Mouse (Mus musculus) hindbrain, embryonic 11.5 days (tissue): ENCODE measurements around the gene Inpp4b. TPM values are rescaled to one million over a fixed set of nuclear protein-coding genes. Genes with fewer than 3 reads are reported as not detected.

Experiments
- ATAC-seq: fragments of 200-750 bp; cut with Nextera tagmentation; 2 replicates; pipeline ENCODE4 v1.8.0; 2017; ENCODE audit warnings: mild to moderate bottlenecking, moderate TSS enrichment, moderate library complexity; ENCODE audit not compliant: low FRiP score
- DNase-seq: peaks from one replicate; pipeline ENCODE4 v3.0.0-alpha.2; 2015; ENCODE audit warnings: low spot score
- H3K27ac ChIP-seq: fragments of 300-500 bp; sonication (generic); 2 replicates; pipeline ENCODE4 v1.5.1; 2014; ENCODE audit warnings: mild to moderate bottlenecking, low read depth, low read length
- H3K27me3 ChIP-seq: fragments of 300-500 bp; sonication (generic); 2 replicates; pipeline ENCODE4 v1.6.1; 2014; ENCODE audit warnings: mild to moderate bottlenecking, low read length, moderate library complexity, mixed read lengths; ENCODE audit not compliant: control insufficient read depth, insufficient read depth
- H3K36me3 ChIP-seq: fragments of 300-500 bp; sonication (generic); 2 replicates; pipeline ENCODE4 v1.6.1; 2014; ENCODE audit warnings: mild to moderate bottlenecking, low read length, moderate library complexity, mixed read lengths; ENCODE audit not compliant: control insufficient read depth, insufficient read depth
- H3K4me1 ChIP-seq: fragments of 300-500 bp; sonication (generic); replicated peaks from 2 replicates; pipeline ENCODE4 v1.6.1; 2014; ENCODE audit warnings: low read length, mixed read lengths; ENCODE audit not compliant: control insufficient read depth, insufficient read depth
- H3K4me2 ChIP-seq: fragments of 300-500 bp; sonication (generic); replicated peaks from 2 replicates; pipeline ENCODE4 v1.6.1; 2014; ENCODE audit warnings: mild to moderate bottlenecking, low read depth, low read length
- H3K4me3 ChIP-seq: fragments of 300-500 bp; sonication (generic); 2 replicates; pipeline ENCODE4 v1.5.1; 2014; ENCODE audit warnings: low read depth, low read length
- H3K9ac ChIP-seq: fragments of 300-500 bp; sonication (generic); 2 replicates; pipeline ENCODE4 v1.6.1; 2014; ENCODE audit warnings: low read depth, low read length
- H3K9me3 ChIP-seq: fragments of 300-500 bp; sonication (generic); 2 replicates; pipeline ENCODE4 v1.6.1; 2016; ENCODE audit warnings: low read length; ENCODE audit not compliant: control insufficient read depth
- WGBS: fragments of 180-500 bp; shearing (Covaris S2); extraction: QIAGEN DNeasy Blood & Tissue Kit; methylation state at CpG from one replicate; pipeline ENCODE4 v1.1.7; 2014; 5-methylcytosine and 5-hydroxymethylcytosine counted together
- polyA plus RNA-seq: library from polyadenylated mRNA; unstranded; fragments of >200 nt; fragmentation: Nextera tagmentation; extraction: Ambion mirVana; gene quantifications from 2 replicates; pipeline ENCODE4 v1.2.1, GENCODE M21; 2014

The Inpp4b gene
- polyA plus RNA-seq, 1 experiment from 2014 or later: 7.0 TPM

DNA sequence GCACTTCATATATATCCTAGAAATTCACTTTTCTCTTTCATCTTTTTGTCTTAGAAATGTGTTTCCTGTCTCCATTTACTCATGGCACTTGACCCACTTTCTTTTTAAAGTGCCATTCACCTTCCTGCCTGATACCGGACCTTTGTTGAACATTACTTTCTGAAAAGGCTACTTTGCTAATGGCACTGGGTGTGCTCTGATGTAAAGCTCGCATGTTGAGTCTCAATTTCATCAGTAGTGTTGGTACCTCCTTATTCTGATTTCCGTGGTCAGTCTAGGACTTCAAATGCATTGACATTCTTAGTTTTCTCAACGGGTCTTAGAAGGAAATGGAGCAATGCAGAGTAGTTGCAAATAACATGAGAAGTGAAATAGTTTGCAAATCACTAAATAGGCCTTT is 266.7 kb downstream of the Inpp4b start:
- no peak for ATAC-seq
- Histone ChIP-seq H3K27me3 (no peaks in the 10 kb centered on the region), H3K9ac (no peak overlapping the region), H3K9me3 (no peaks in the 10 kb centered on the region), H3K4me1 (no peaks in the 10 kb centered on the region), H3K4me3 (no peak overlapping the region), H3K4me2 (no peak overlapping the region), H3K27ac (no peak overlapping the region), H3K36me3 (no peaks in the 10 kb centered on the region)
- no peak for DNase-seq
- 85% methylated on average over 4 of the region's 4 CpGs for WGBS

GRCm38 (mm10) chr8:81612611-81613010 is 270.3 kb downstream of the Inpp4b start:
- Histone ChIP-seq H3K9me3 (no peaks in the 10 kb centered on the region), H3K27me3 (no peaks in the 10 kb centered on the region), H3K4me3 (no peak overlapping the region), H3K36me3 (no peaks in the 10 kb centered on the region), H3K4me1 (no peaks in the 10 kb centered on the region), H3K9ac (no peak overlapping the region), H3K4me2 (no peak overlapping the region), H3K27ac (no peak overlapping the region)
- DNase-seq: no peak
- ATAC-seq: no peak
- WGBS: 66% methylated on average over 2 of the region's 2 CpGs

GRCm38 (mm10) chr8:81614135-81614534 is 271.8 kb downstream of the Inpp4b start:
- DNase-seq: no peak
- H3K27me3 ChIP-seq: no peaks in the 10 kb centered on the region
- no peaks in the 10 kb centered on the region for H3K36me3 ChIP-seq
- H3K9ac ChIP-seq: no peak overlapping the region
- no peaks in the 10 kb centered on the region for H3K4me1 ChIP-seq
- H3K4me2 ChIP-seq: no peak overlapping the region
- no peaks in the 10 kb centered on the region for H3K9me3 ChIP-seq
- WGBS: 95% methylated on average over 1 of the region's 1 CpGs
- no peak for ATAC-seq
- H3K4me3 ChIP-seq: no peak overlapping the region
- H3K27ac ChIP-seq: no peak overlapping the region

DNA sequence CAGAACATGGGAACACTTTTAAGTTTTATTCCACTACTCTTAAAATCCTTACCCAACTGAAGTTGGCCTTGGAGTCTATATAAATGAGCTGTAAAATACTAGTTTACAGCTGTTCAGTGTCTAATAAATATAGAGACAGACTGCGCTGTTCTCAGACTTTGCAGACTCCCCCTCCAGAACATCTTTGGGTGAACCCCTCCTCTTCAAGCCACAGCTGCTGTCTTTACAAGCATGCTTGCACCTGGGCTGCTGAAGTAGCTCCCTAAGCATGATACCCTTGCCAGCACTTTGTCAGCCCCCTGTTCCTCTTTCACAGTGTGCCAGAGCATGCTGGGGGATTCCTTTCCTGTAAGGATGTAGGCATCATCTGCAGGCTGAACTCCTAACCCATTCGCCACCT is 272.2 kb downstream of the Inpp4b start:
- Histone ChIP-seq H3K9ac (no peak overlapping the region), H3K27ac (no peak overlapping the region), H3K4me1 (no peaks in the 10 kb centered on the region), H3K27me3 (no peaks in the 10 kb centered on the region), H3K4me3 (no peak overlapping the region), H3K4me2 (no peak overlapping the region), H3K36me3 (no peaks in the 10 kb centered on the region), H3K9me3 (no peaks in the 10 kb centered on the region)
- no peak for ATAC-seq
- no peak for DNase-seq
- 90% methylated on average over 2 of the region's 2 CpGs for WGBS

- Histone ChIP-seq H3K9ac (no peak overlapping the region), H3K4me1 (no peaks in the 10 kb centered on the region), H3K4me2 (no peak overlapping the region), H3K27ac (no peak overlapping the region), H3K4me3 (no peak overlapping the region), H3K9me3 (no peaks in the 10 kb centered on the region), H3K27me3 (no peaks in the 10 kb centered on the region), H3K36me3 (no peaks in the 10 kb centered on the region)
- WGBS: 81% methylated on average over 1 of the region's 1 CpGs
- no peak for ATAC-seq
- no peak for DNase-seq
Measured at GRCm38 (mm10) chr8:81615552-81615951, 273.2 kb downstream of the Inpp4b start.

- no peaks in the 10 kb centered on the region for H3K27me3 ChIP-seq
- H3K9ac ChIP-seq: no peak overlapping the region
- H3K36me3 ChIP-seq: no peaks in the 10 kb centered on the region
- no peak overlapping the region for H3K27ac ChIP-seq
- ATAC-seq (no peak), DNase-seq (no peak)
- WGBS: 93% methylated on average over 3 of the region's 3 CpGs
- H3K9me3 ChIP-seq: no peaks in the 10 kb centered on the region
- H3K4me2 ChIP-seq: no peak overlapping the region
- no peak overlapping the region for H3K4me3 ChIP-seq
- no peaks in the 10 kb centered on the region for H3K4me1 ChIP-seq
Measured at GRCm38 (mm10) chr8:81618918-81619317, 276.6 kb downstream of the Inpp4b start.

DNA sequence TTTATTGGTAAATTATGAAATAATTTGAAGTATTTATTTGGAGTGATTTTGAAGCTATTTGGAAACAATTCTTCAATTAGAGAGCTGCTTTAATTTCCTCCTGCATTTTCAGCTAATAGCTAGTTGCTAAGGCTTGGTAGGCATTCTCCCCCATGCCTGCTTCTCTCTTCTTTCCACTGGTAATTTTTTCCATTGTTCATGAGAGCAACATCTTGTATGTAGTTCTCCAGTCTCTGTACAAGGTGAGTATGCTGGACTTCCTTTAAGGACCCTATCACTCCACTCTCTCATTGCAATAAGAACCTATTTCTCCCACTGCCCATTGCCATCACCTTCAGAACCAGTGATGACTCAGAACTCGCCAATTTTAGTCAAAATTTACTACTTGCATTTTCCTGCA is 292.7 kb downstream of the Inpp4b start:
- WGBS: 75% methylated on average over 1 of the region's 1 CpGs
- Histone ChIP-seq H3K27me3 (no peaks in the 10 kb centered on the region), H3K36me3 (no peaks in the 10 kb centered on the region), H3K4me2 (no peak overlapping the region), H3K9ac (no peak overlapping the region), H3K4me1 (no peaks in the 10 kb centered on the region), H3K4me3 (no peak overlapping the region), H3K27ac (no peak overlapping the region), H3K9me3 (no peaks in the 10 kb centered on the region)
- no peak for ATAC-seq
- DNase-seq: no peak

DNA sequence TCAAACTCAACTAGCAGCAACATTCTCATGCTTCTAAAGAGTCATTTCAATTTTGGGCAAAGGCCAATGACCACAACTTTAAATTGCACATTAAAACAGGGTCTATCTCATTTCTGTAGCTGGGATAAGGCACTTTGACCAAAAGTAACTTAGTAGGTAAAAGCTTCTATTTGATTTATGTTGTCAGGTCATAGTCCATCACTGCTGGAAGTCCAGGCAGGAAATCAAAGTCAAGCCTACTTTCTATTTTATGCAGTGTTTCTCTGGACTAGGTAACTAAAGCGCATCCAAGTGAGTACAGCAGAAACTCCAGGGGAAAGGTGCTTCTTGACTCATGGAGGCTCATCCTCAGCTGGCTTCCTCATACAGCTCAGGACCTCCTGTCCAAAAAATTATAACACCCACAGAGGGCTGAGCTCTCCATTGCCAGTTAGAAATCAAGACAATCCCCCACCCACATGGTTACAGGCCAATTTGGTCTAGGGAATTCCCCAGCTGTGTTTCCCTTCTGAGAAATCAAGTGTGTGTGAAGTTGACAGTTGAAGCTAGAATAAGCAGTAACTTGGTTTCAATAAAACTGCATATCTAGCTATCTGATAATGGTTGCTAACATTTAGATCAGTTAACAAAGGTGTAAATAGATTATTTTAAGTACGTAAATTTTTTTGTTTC is 293.7 kb downstream of the Inpp4b start:
- H3K4me3 ChIP-seq: no peak overlapping the region
- no peaks in the 10 kb centered on the region for H3K36me3 ChIP-seq
- H3K27me3 ChIP-seq: no peaks in the 10 kb centered on the region
- H3K4me2 ChIP-seq: no peak overlapping the region
- WGBS: 92% methylated on average over 2 of the region's 2 CpGs
- no peak overlapping the region for H3K9ac ChIP-seq
- DNase-seq (no peak), ATAC-seq (no peak)
- no peaks in the 10 kb centered on the region for H3K4me1 ChIP-seq
- H3K9me3 ChIP-seq: no peaks in the 10 kb centered on the region
- H3K27ac ChIP-seq: no peak overlapping the region

DNA sequence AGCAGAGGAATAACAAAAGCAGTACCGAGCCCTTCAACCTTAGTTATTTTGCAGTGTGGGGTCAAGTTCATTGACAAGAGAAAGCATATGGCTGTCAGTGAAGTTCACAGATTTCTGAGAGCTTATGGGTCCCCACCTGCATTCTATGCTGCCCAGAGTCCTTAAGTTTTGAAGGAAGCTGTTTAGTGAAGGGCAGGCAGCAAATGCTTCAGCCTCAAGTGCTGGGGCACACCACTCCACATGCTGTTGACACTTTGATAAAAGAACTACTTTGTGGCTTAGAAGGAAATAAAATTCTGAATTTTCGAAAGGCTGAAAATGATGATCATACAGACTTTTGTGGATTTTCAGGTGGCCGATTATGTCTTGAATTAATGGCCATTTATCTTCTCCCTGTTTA is 296.1 kb downstream of the Inpp4b start:
- H3K9me3 ChIP-seq: no peaks in the 10 kb centered on the region
- no peak overlapping the region for H3K9ac ChIP-seq
- no peak for DNase-seq
- H3K27ac ChIP-seq: no peak overlapping the region
- 88% methylated on average over 3 of the region's 3 CpGs for WGBS
- no peak overlapping the region for H3K4me3 ChIP-seq
- H3K4me1 ChIP-seq: no peaks in the 10 kb centered on the region
- ATAC-seq: no peak
- no peaks in the 10 kb centered on the region for H3K27me3 ChIP-seq
- H3K36me3 ChIP-seq: no peaks in the 10 kb centered on the region
- H3K4me2 ChIP-seq: no peak overlapping the region
